Mouse (Mus musculus) liver, embryonic 12.5 days (tissue): ENCODE results near the gene Iqgap2. TPM values are rescaled to one million over a fixed set of nuclear protein-coding genes. Genes with fewer than 3 reads are reported as not detected.

Experiments used
- ATAC-seq: fragments of 200-750 bp; cut with Nextera tagmentation; 2 replicates; pipeline ENCODE4 v1.8.0; 2017; ENCODE audit warnings: moderate number of reproducible peaks, mild to moderate bottlenecking, moderate library complexity
- H3K27ac ChIP-seq: fragments of 300-500 bp; sonication (generic); 2 replicates; pipeline ENCODE4 v1.5.1; 2016; ENCODE audit warnings: mild to moderate bottlenecking
- H3K27me3 ChIP-seq: fragments of 300-500 bp; sonication (generic); replicated peaks from 2 replicates; pipeline ENCODE4 v1.6.1; 2016; ENCODE audit warnings: mild to moderate bottlenecking, moderate library complexity
- H3K36me3 ChIP-seq: fragments of 300-500 bp; sonication (generic); 2 replicates; pipeline ENCODE4 v1.6.1; 2016; ENCODE audit warnings: mild to moderate bottlenecking, moderate library complexity
- H3K4me1 ChIP-seq: fragments of 300-500 bp; sonication (generic); 2 replicates; pipeline ENCODE4 v1.6.1; 2016
- H3K4me2 ChIP-seq: fragments of 300-500 bp; sonication (generic); 2 replicates; pipeline ENCODE4 v1.6.1; 2016; ENCODE audit warnings: mild to moderate bottlenecking, moderate library complexity
- H3K4me3 ChIP-seq: fragments of 300-500 bp; sonication (generic); 2 replicates; pipeline ENCODE4 v1.5.1; 2016; ENCODE audit warnings: mild to moderate bottlenecking, moderate library complexity
- H3K9ac ChIP-seq: fragments of 300-500 bp; sonication (generic); 2 replicates; pipeline ENCODE4 v1.6.1; 2016; ENCODE audit warnings: mild to moderate bottlenecking, moderate library complexity
- H3K9me3 ChIP-seq: fragments of 300-500 bp; sonication (generic); replicated peaks from 2 replicates; pipeline ENCODE4 v1.6.1; 2016; ENCODE audit warnings: mild to moderate bottlenecking, moderate library complexity
- WGBS: fragments of 180-500 bp; shearing (Covaris S2); methylation state at CpG from one replicate; pipeline ENCODE4 v1.1.7; 2016; ENCODE audit not compliant: insufficient replicate concordance; 5-methylcytosine and 5-hydroxymethylcytosine counted together
- polyA plus RNA-seq: library from polyadenylated mRNA; unstranded; fragments of >200 nt; fragmentation: Nextera tagmentation; extraction: Ambion mirVana; gene quantifications from 2 replicates; pipeline ENCODE4 v1.2.1, GENCODE M21; 2016

Gene Iqgap2
- polyA plus RNA-seq, 1 experiment from 2014 or later, result 14.7 TPM

GRCm38 (mm10) chr13:95881427-95881826 is 10.3 kb downstream of the Iqgap2 start:
- WGBS, result 80% methylated on average over 9 of the region's 9 CpGs
- Histone ChIP-seq H3K36me3 (no peaks in the 10 kb centered on the region), H3K4me1 (peaks cover 11% of the 10 kb centered on the region), H3K4me3 (no peak overlapping the region), H3K27ac (no peak overlapping the region), H3K9ac (no peak overlapping the region), H3K27me3 (no peaks in the 10 kb centered on the region), H3K9me3 (no peaks in the 10 kb centered on the region), H3K4me2 (no peak overlapping the region)
- ATAC-seq, result no peak

GRCm38 (mm10) chr13:95880633-95881032 is 11.1 kb downstream of the Iqgap2 start:
- ATAC-seq, result no peak

GRCm38 (mm10) chr13:95871993-95872392 is 19.7 kb downstream of the Iqgap2 start:
- Histone ChIP-seq H3K4me3 (no peak overlapping the region), H3K27me3 (no peaks in the 10 kb centered on the region), H3K9ac (no peak overlapping the region), H3K36me3 (no peaks in the 10 kb centered on the region), H3K27ac (no peak overlapping the region), H3K4me2 (no peak overlapping the region), H3K4me1 (0 out of 2 replicates have a peak, but pooled peaks cover 4% of the 10 kb centered on the region), H3K9me3 (no peaks in the 10 kb centered on the region)
- WGBS, result 59% methylated on average over 4 of the region's 4 CpGs
- ATAC-seq, result no peak

More at GRCm38 (mm10) chr13:95880633-95881032, 11.1 kb downstream of the Iqgap2 start:
- Histone ChIP-seq H3K4me3 (no peak overlapping the region), H3K36me3 (no peaks in the 10 kb centered on the region), H3K4me1 (peaks cover 11% of the 10 kb centered on the region), H3K27me3 (no peaks in the 10 kb centered on the region), H3K9me3 (no peaks in the 10 kb centered on the region), H3K4me2 (no peak overlapping the region), H3K27ac (no peak overlapping the region), H3K9ac (no peak overlapping the region)
- 78% methylated on average over 6 of the region's 6 CpGs for WGBS

GRCm38 (mm10) chr13:95870626-95871025 is 21.1 kb downstream of the Iqgap2 start:
- H3K9ac ChIP-seq, result no peak overlapping the region
- no peaks in the 10 kb centered on the region for H3K9me3 ChIP-seq
- ATAC-seq, result no peak
- 65% methylated on average over 8 of the region's 8 CpGs for WGBS
- H3K4me3 ChIP-seq, result no peak overlapping the region
- no peak overlapping the region for H3K4me2 ChIP-seq
- 0 out of 2 replicates have a peak, but pooled peaks cover 6% of the 10 kb centered on the region for H3K4me1 ChIP-seq
- no peak overlapping the region for H3K27ac ChIP-seq
- H3K36me3 ChIP-seq, result no peaks in the 10 kb centered on the region
- no peaks in the 10 kb centered on the region for H3K27me3 ChIP-seq

- H3K4me2 ChIP-seq, result no peak overlapping the region
- no peaks in the 10 kb centered on the region for H3K36me3 ChIP-seq
- no peak overlapping the region for H3K27ac ChIP-seq
- no peak overlapping the region for H3K4me3 ChIP-seq
- no peak overlapping the region for H3K9ac ChIP-seq
- ATAC-seq, result no peak
- H3K9me3 ChIP-seq, result no peaks in the 10 kb centered on the region
- WGBS, result 62% methylated on average over 8 of the region's 8 CpGs
- H3K27me3 ChIP-seq, result no peaks in the 10 kb centered on the region
- H3K4me1 ChIP-seq, result 0 out of 2 replicates have a peak, but pooled peaks cover 6% of the 10 kb centered on the region
Observed at GRCm38 (mm10) chr13:95868896-95869540, 22.7 kb downstream of the Iqgap2 start.

GRCm38 (mm10) chr13:95862201-95862600 is 29.5 kb downstream of the Iqgap2 start:
- WGBS, result 79% methylated on average over 8 of the region's 8 CpGs
- Histone ChIP-seq H3K9me3 (no peaks in the 10 kb centered on the region), H3K36me3 (no peaks in the 10 kb centered on the region), H3K27me3 (no peaks in the 10 kb centered on the region), H3K4me1 (peaks cover 9% of the 10 kb centered on the region), H3K4me2 (no peak overlapping the region), H3K4me3 (no peak overlapping the region), H3K9ac (no peak overlapping the region), H3K27ac (no peak overlapping the region)
- no peak for ATAC-seq

GRCm38 (mm10) chr13:95859271-95859670 is 32.5 kb downstream of the Iqgap2 start:
- Histone ChIP-seq H3K36me3 (no peaks in the 10 kb centered on the region), H3K4me1 (peaks cover 7% of the 10 kb centered on the region), H3K9ac (no peak overlapping the region), H3K9me3 (no peaks in the 10 kb centered on the region), H3K4me2 (no peak overlapping the region), H3K27ac (no peak overlapping the region), H3K4me3 (no peak overlapping the region), H3K27me3 (no peaks in the 10 kb centered on the region)
- no peak for ATAC-seq
- 68% methylated on average over 4 of the region's 4 CpGs for WGBS

- Histone ChIP-seq H3K9me3 (no peaks in the 10 kb centered on the region), H3K27ac (no peak overlapping the region), H3K36me3 (no peaks in the 10 kb centered on the region), H3K27me3 (no peaks in the 10 kb centered on the region), H3K9ac (no peak overlapping the region), H3K4me1 (peaks cover 7% of the 10 kb centered on the region), H3K4me2 (no peak overlapping the region), H3K4me3 (no peak overlapping the region)
- ATAC-seq, result no peak
- WGBS, result 76% methylated on average over 9 of the region's 9 CpGs
Observed at GRCm38 (mm10) chr13:95858866-95859265, 32.9 kb downstream of the Iqgap2 start.

GRCm38 (mm10) chr13:95855537-95855936 is 36.2 kb downstream of the Iqgap2 start:
- Histone ChIP-seq H3K27me3 (no peaks in the 10 kb centered on the region), H3K4me3 (no peak overlapping the region), H3K36me3 (no peaks in the 10 kb centered on the region), H3K27ac (no peak overlapping the region), H3K9ac (no peak overlapping the region), H3K4me2 (no peak overlapping the region), H3K4me1 (no peaks in the 10 kb centered on the region), H3K9me3 (no peaks in the 10 kb centered on the region)
- ATAC-seq, result no peak
- WGBS, result 64% methylated on average over 4 of the region's 4 CpGs

GRCm38 (mm10) chr13:95851611-95852010 is 40.1 kb downstream of the Iqgap2 start:
- Histone ChIP-seq H3K9me3 (no peaks in the 10 kb centered on the region), H3K4me3 (no peak overlapping the region), H3K27ac (no peak overlapping the region), H3K36me3 (no peaks in the 10 kb centered on the region), H3K4me1 (no peaks in the 10 kb centered on the region), H3K27me3 (no peaks in the 10 kb centered on the region), H3K4me2 (no peak overlapping the region), H3K9ac (no peak overlapping the region)
- ATAC-seq, result no peak
- 75% methylated on average over 4 of the region's 4 CpGs for WGBS

- Histone ChIP-seq H3K27ac (no peak overlapping the region), H3K4me2 (no peak overlapping the region), H3K9me3 (no peaks in the 10 kb centered on the region), H3K27me3 (no peaks in the 10 kb centered on the region), H3K4me1 (no peaks in the 10 kb centered on the region), H3K4me3 (no peak overlapping the region), H3K9ac (no peak overlapping the region), H3K36me3 (no peaks in the 10 kb centered on the region)
- WGBS, result 72% methylated on average over 5 of the region's 5 CpGs
- ATAC-seq, result no peak
Observed at GRCm38 (mm10) chr13:95850451-95850850, 41.3 kb downstream of the Iqgap2 start.

- Histone ChIP-seq H3K4me1 (no peaks in the 10 kb centered on the region), H3K4me3 (no peak overlapping the region), H3K4me2 (no peak overlapping the region), H3K27me3 (no peaks in the 10 kb centered on the region), H3K36me3 (no peaks in the 10 kb centered on the region), H3K9ac (no peak overlapping the region), H3K9me3 (no peaks in the 10 kb centered on the region), H3K27ac (no peak overlapping the region)
- 68% methylated on average over 7 of the region's 7 CpGs for WGBS
- no peak for ATAC-seq
Observed at GRCm38 (mm10) chr13:95849501-95850007, 42.2 kb downstream of the Iqgap2 start.

GRCm38 (mm10) chr13:95846364-95846763 is 45.4 kb downstream of the Iqgap2 start:
- H3K27ac ChIP-seq, result no peak overlapping the region
- ATAC-seq, result no peak
- H3K9me3 ChIP-seq, result no peaks in the 10 kb centered on the region
- no peaks in the 10 kb centered on the region for H3K27me3 ChIP-seq
- H3K9ac ChIP-seq, result no peak overlapping the region
- peaks cover 9% of the 10 kb centered on the region; the same call in 1 of the 2 replicates for H3K4me1 ChIP-seq
- WGBS, result 62% methylated on average over 5 of the region's 5 CpGs
- H3K4me3 ChIP-seq, result no peak overlapping the region
- H3K4me2 ChIP-seq, result no peak overlapping the region
- H3K36me3 ChIP-seq, result no peaks in the 10 kb centered on the region
